Mouse (Mus musculus) small intestine, adult 2 months (tissue): ENCODE data around the gene Ddx24.

ENCODE experiments used
- CTCF ChIP-seq: fragments of 200-500 bp; IDR thresholded peaks from 2 replicates; pipeline ENCODE4 v1.5.1; 2012; ENCODE audit warnings: low read depth, mild to moderate bottlenecking, control low read depth, inconsistent platforms, low read length, moderate library complexity, mixed read lengths; ENCODE audit not compliant: insufficient replicate concordance, insufficient read length; ENCODE audit errors: extremely low read depth
- POLR2A ChIP-seq: fragments of 200-500 bp; IDR thresholded peaks from 2 replicates; pipeline ENCODE4 v1.6.1; 2012; ENCODE audit warnings: low read depth, mild to moderate bottlenecking, control low read depth, inconsistent platforms, low read length, moderate library complexity

- TF ChIP-seq CTCF (no peak), POLR2A (no peak)
Observed at GRCm38 (mm10) chr12:103396751-103397150, 28.9 kb downstream of the Ddx24 start.
